Mouse (Mus musculus): ENCODE data around the gene Atp2c2. TPM values are rescaled to one million over a fixed set of nuclear protein-coding genes. Genes with fewer than 3 reads are reported as not detected.

Atp2c2 gene
- total and polyA plus RNA-seq, 3 experiments = 0.27 to 0.58 TPM; not detected in 1

DNA sequence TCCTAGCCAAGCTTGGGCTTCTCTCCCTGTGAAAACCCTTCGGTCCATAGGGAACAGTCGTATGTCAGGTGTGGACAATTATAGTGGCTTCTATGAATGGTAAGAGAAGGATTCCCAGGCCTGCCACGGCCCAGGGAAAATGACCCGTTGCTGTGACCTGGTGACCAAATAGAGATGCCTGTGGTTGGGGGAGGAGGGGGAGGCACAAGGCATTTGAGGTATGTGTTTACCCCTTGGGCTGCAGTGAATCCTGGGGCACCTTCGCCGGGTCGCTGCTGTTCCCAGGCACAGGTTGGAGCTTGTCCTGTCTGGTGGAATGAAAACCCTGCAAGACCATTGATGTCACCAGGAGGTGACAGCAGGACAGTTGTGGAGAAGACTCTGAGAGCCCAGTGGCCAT lies 5.1 kb upstream of the Atp2c2 start:
- Histone ChIP-seq H3K4me1 (ENCODE audit: control insufficient read depth in 1 of 2, insufficient read depth in 2 of 2, low read length in 2 of 2) (no peaks in the 10 kb centered on the region), H3K36me3 (ENCODE audit: control insufficient read depth in 1 of 2, insufficient read depth in 2 of 2, low read length in 2 of 2) (no peaks in the 10 kb centered on the region), H3K9ac (ENCODE audit: control insufficient read depth, low read depth, low read length, poor library complexity, severe bottlenecking) (no peak overlapping the region), H3K27ac (ENCODE audit: control insufficient read depth, low read depth, low read length) (no peak overlapping the region), H3K27me3 (ENCODE audit: control insufficient read depth in 1 of 2, insufficient read depth in 2 of 2, low read length in 2 of 2) (no peaks in the 10 kb centered on the region), H3K79me2 (ENCODE audit: control insufficient read depth, insufficient read depth, low read length, poor library complexity) (no peaks in the 10 kb centered on the region), H3K9me3 (replicated peaks; ENCODE audit: insufficient read depth, low read length) (no peaks in the 10 kb centered on the region), H3K4me3 (ENCODE audit: control insufficient read depth in 1 of 2, insufficient read depth in 1 of 2, low read depth in 2 of 2, low read length in 2 of 2) (no peak overlapping the region)
- TF ChIP-seq ELF1 (IDR thresholded peaks at IDR 0.05; ENCODE audit: low read depth, low read length) = no peak
- no peak for TF ChIP-seq RCOR1 (IDR thresholded peaks at IDR 0.05; ENCODE audit: low read depth, low read length)
- TF ChIP-seq ZMIZ1 (IDR thresholded peaks at IDR 0.05; ENCODE audit: low read depth, low read length) = no peak
- no peak for TF ChIP-seq TAL1 (IDR thresholded peaks at IDR 0.05; ENCODE audit: low read length)
- TF ChIP-seq JUND (IDR thresholded peaks at IDR 0.05; ENCODE audit: low read depth, low read length) = no peak
- TF ChIP-seq USF2 (IDR thresholded peaks at IDR 0.05; ENCODE audit: borderline replicate concordance in 1 of 2, insufficient read depth in 1 of 2, low read depth in 1 of 2, low read length in 2 of 2) = no peak
- no peak for TF ChIP-seq CHD2 (IDR thresholded peaks at IDR 0.05; ENCODE audit: low read length)
- TF ChIP-seq BHLHE40 (IDR thresholded peaks at IDR 0.05; ENCODE audit: borderline replicate concordance, low read depth, low read length) = no peak
- TF ChIP-seq GATA1 (IDR thresholded peaks at IDR 0.05; ENCODE audit: low read depth, low read length) = no peak
- TF ChIP-seq E2F4 (IDR thresholded peaks at IDR 0.05; ENCODE audit: borderline replicate concordance, low read depth, low read length) = no peak
- no peak for DNase-seq (ENCODE audit: low read depth, low spot score)

DNA sequence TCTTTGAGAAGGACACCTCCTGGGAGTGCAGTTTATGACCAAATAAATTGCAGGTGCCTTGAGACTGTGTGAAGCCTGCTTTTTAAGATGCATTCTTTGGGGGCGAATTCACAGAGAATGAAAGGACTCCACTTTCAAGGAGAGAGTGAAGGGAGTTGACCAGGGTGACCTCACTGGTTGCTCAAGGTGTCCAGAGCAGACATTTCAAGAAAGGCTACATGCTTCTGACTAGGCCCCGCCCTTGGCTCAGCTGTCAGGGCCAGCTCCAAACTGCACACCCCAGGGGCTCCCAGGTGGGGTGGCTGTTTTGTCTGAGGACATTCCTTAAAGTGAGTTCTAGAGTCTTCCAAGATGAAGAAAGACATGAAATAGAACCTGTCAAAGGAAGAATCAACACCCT lies 2.6 kb upstream of the Atp2c2 start:
- TF ChIP-seq NRF1 (IDR thresholded peaks at IDR 0.05; ENCODE audit: insufficient read depth, low read depth, low read length, poor library complexity, severe bottlenecking) = no peak
- no peak for TF ChIP-seq ZKSCAN1 (IDR thresholded peaks at IDR 0.05; ENCODE audit: low read depth, low read length)
- TF ChIP-seq MXI1 (IDR thresholded peaks at IDR 0.05; ENCODE audit: low read depth, low read length) = no peak
- no peak for TF ChIP-seq POLR2A (IDR thresholded peaks at IDR 0.05; ENCODE audit: control insufficient read depth in 1 of 2, insufficient read depth in 1 of 2, low read depth in 1 of 2, low read length in 2 of 2, poor library complexity in 1 of 2)
- no peak for TF ChIP-seq RAD21 (IDR thresholded peaks at IDR 0.05; ENCODE audit: low read depth, low read length)
- TF ChIP-seq MAFK (IDR thresholded peaks at IDR 0.05; ENCODE audit: borderline replicate concordance, low read depth, low read length) = no peak
- TF ChIP-seq CHD2 (IDR thresholded peaks at IDR 0.05; ENCODE audit: low read length) = no peak
- TF ChIP-seq GATA1 (IDR thresholded peaks at IDR 0.05; ENCODE audit: low read depth, low read length) = no peak
- TF ChIP-seq E2F4 (IDR thresholded peaks at IDR 0.05; ENCODE audit: borderline replicate concordance, low read depth, low read length) = no peak
- no peak for TF ChIP-seq ZC3H11A (IDR thresholded peaks at IDR 0.05; ENCODE audit: low read depth, low read length)
- TF ChIP-seq MYC (IDR thresholded peaks at IDR 0.05; ENCODE audit: low read depth, low read length) = no peak
- TF ChIP-seq POLR2AphosphoS5 (IDR thresholded peaks at IDR 0.05; ENCODE audit: borderline replicate concordance, low read depth, low read length) = no peak
- no peak for TF ChIP-seq CTCF (IDR thresholded peaks at IDR 0.05 in 2 of 3, conservative IDR thresholded peaks at IDR 0.05 in 1 of 3; ENCODE audit: control insufficient read depth in 1 of 3, insufficient read depth in 1 of 3, low read depth in 2 of 3, low read length in 3 of 3, poor library complexity in 1 of 3, severe bottlenecking in 1 of 3)
- H3K4me1 ChIP-seq (ENCODE audit: control insufficient read depth in 1 of 2, insufficient read depth in 2 of 2, low read length in 2 of 2) = no peaks in the 10 kb centered on the region
- H3K27ac ChIP-seq (ENCODE audit: control insufficient read depth, low read depth, low read length) = no peak overlapping the region
- H3K79me2 ChIP-seq (ENCODE audit: control insufficient read depth, insufficient read depth, low read length, poor library complexity) = no peaks in the 10 kb centered on the region
- H3K36me3 ChIP-seq (ENCODE audit: control insufficient read depth in 1 of 2, insufficient read depth in 2 of 2, low read length in 2 of 2) = no peaks in the 10 kb centered on the region
- H3K4me3 ChIP-seq (ENCODE audit: control insufficient read depth in 1 of 2, insufficient read depth in 1 of 2, low read depth in 2 of 2, low read length in 2 of 2) = no peak overlapping the region
- H3K27me3 ChIP-seq (ENCODE audit: control insufficient read depth in 1 of 2, insufficient read depth in 2 of 2, low read length in 2 of 2) = no peaks in the 10 kb centered on the region
- no peak for DNase-seq (ENCODE audit: low read depth, low spot score)
- no peak overlapping the region for H3K9ac ChIP-seq (ENCODE audit: control insufficient read depth, low read depth, low read length, poor library complexity, severe bottlenecking)
- no peaks in the 10 kb centered on the region for H3K9me3 ChIP-seq (replicated peaks; ENCODE audit: insufficient read depth, low read length)
